Mouse (Mus musculus) midbrain, embryonic 12.5 days (tissue): Measurements from ENCODE around the gene Gin1. TPM values are rescaled to one million over a fixed set of nuclear protein-coding genes. Genes with fewer than 3 reads are reported as not detected.
A peak's percentile ranks its signal among the peaks of the same experiment; 100 is the strongest.

Experiments used
- ATAC-seq: fragments of 200-750 bp; cut with Nextera tagmentation; 2 replicates; pipeline ENCODE4 v1.8.0; 2017; ENCODE audit warnings: low read depth, moderate TSS enrichment, moderate library complexity; ENCODE audit not compliant: low FRiP score
- H3K27ac ChIP-seq: fragments of 300-500 bp; sonication (generic); replicated peaks from 2 replicates; pipeline ENCODE4 v1.5.1; 2016; ENCODE audit warnings: mild to moderate bottlenecking
- H3K27me3 ChIP-seq: fragments of 300-500 bp; sonication (generic); 2 replicates; pipeline ENCODE4 v1.6.1; 2016; ENCODE audit warnings: mild to moderate bottlenecking
- H3K36me3 ChIP-seq: fragments of 300-500 bp; sonication (generic); 2 replicates; pipeline ENCODE4 v1.6.1; 2016
- H3K4me1 ChIP-seq: fragments of 300-500 bp; sonication (generic); 2 replicates; pipeline ENCODE4 v1.6.1; 2016
- H3K4me2 ChIP-seq: fragments of 300-500 bp; sonication (generic); replicated peaks from 2 replicates; pipeline ENCODE4 v1.6.1; 2016; ENCODE audit warnings: mild to moderate bottlenecking, moderate library complexity
- H3K4me3 ChIP-seq: fragments of 300-500 bp; sonication (generic); 2 replicates; pipeline ENCODE4 v1.5.1; 2016; ENCODE audit warnings: mild to moderate bottlenecking
- H3K9ac ChIP-seq: fragments of 300-500 bp; sonication (generic); replicated peaks from 2 replicates; pipeline ENCODE4 v1.6.1; 2016; ENCODE audit warnings: mild to moderate bottlenecking, moderate library complexity
- H3K9me3 ChIP-seq: fragments of 300-500 bp; sonication (generic); 2 replicates; pipeline ENCODE4 v1.6.1; 2016; ENCODE audit warnings: mild to moderate bottlenecking
- WGBS: fragments of 180-500 bp; shearing (Covaris S2); methylation state at CpG from one replicate; pipeline ENCODE4 v1.1.7; 2016; 5-methylcytosine and 5-hydroxymethylcytosine counted together
- polyA plus RNA-seq: library from polyadenylated mRNA; unstranded; fragments of >200 nt; fragmentation: Nextera tagmentation; extraction: Ambion mirVana; gene quantifications from 2 replicates; pipeline ENCODE4 v1.2.1, GENCODE M21; 2016

Gene Gin1
- polyA plus RNA-seq, result 19.3 and 19.4 TPM in 2 replicates

DNA sequence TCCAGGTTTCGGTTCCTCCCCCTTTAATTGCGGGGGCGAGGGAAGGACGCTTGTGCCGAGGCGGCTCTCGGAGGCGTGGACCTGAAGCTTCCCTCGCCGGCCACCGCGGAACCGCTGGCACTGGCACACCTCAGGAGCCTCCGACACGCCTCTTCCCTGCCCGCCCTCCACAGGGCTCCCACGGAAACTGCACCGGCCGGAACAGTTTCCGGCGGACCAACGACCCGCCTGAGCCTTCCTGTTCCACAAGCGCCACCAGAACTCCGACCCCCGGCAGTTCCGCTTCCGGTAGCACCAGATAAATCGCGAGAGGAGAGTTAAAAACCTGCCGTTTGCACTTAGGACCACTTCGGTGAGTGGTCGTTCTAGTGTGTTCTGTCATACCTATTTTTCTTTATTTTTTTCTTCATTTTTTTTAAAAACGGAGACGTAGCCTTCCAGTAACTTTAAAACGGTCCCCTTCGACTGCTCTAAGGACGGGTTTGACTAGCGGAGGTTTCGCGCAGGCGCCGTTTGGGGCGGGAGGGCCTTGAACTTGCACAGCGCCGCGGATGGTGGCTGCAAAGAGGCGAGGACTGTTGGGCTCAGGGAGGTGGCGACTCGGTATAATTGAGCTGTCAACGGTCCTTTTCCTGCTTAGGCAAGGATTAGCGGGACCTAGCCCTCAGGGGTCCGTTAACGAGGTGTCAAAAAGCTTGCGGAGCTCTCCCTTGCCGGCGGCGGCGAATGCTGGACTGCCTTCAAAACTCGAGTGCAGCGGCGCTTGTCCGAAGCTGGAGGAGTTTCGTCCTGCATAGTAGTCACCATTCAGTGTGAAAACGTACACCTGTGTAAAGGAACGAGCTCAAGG is at the start of gene Gin1, which contains the start of gene Ppip5k2:
TSS of gene Gin1 (plus strand) at position 269 of the 850 bp plus-strand sequence.
TSS of gene Ppip5k2 (minus strand) at position 508 of the 850 bp plus-strand sequence.
- Histone ChIP-seq H3K27ac (peak within 1 kb of the TSS; percentile 85), H3K4me2 (peak within 1 kb of the TSS; percentile 79), H3K4me3 (peak within 1 kb of the TSS; percentile 90), H3K27me3 (no peaks in the 10 kb centered on the region), H3K4me1 (peaks cover 22% of the 10 kb centered on the region; the same call in 1 of the 2 replicates), H3K36me3 (no peaks in the 10 kb centered on the region), H3K9ac (peak within 1 kb of the TSS; percentile 88), H3K9me3 (no peaks in the 10 kb centered on the region)
- peak; percentile 98 for ATAC-seq
- WGBS, result under 1% methylated on average over 66 of the region's 66 CpGs

DNA sequence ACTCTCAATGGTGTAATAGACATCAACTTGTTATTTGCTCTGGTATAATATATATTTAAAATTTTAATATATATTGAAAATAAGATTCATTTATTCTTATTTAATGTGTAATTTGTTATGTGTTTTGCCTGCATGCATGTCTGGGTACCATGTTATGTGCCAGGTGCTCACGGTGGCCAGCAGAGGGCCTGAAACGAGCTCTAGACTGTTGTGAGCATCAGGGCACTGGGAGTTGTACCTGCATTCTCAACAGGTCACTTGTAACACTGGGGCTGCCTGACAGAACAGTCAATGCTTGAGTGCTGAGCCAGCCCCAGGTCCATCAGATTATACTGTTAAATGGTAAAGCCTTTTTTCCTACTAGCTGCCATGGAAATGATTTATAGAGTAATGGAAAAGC is 43.2 kb upstream of the Gin1 start:
- Histone ChIP-seq H3K4me2 (no peak overlapping the region), H3K9me3 (no peaks in the 10 kb centered on the region), H3K9ac (no peak overlapping the region), H3K36me3 (peaks cover 30% of the 10 kb centered on the region), H3K27me3 (no peaks in the 10 kb centered on the region), H3K4me1 (no peaks in the 10 kb centered on the region), H3K27ac (no peak overlapping the region), H3K4me3 (no peak overlapping the region)
- ATAC-seq, result no peak
- WGBS, result 80% methylated on average over 2 of the region's 2 CpGs

GRCm38 (mm10) chr1:97729339-97729738 is 40.6 kb upstream of the Gin1 start:
- Histone ChIP-seq H3K27ac (no peak overlapping the region), H3K27me3 (no peaks in the 10 kb centered on the region), H3K4me2 (no peak overlapping the region), H3K36me3 (peaks cover 29% of the 10 kb centered on the region), H3K9ac (no peak overlapping the region), H3K9me3 (no peaks in the 10 kb centered on the region), H3K4me1 (no peaks in the 10 kb centered on the region), H3K4me3 (no peak overlapping the region)
- ATAC-seq, result no peak
- WGBS, result 71% methylated on average over 1 of the region's 1 CpGs

- no peak overlapping the region for H3K9ac ChIP-seq
- no peaks in the 10 kb centered on the region for H3K27me3 ChIP-seq
- no peak for ATAC-seq
- no peak overlapping the region for H3K27ac ChIP-seq
- H3K36me3 ChIP-seq, result peaks cover 56% of the 10 kb centered on the region
- H3K4me2 ChIP-seq, result no peak overlapping the region
- WGBS, result 100% methylated on average over 1 of the region's 1 CpGs
- H3K4me3 ChIP-seq, result no peak overlapping the region
- H3K4me1 ChIP-seq, result no peaks in the 10 kb centered on the region
- H3K9me3 ChIP-seq, result no peaks in the 10 kb centered on the region
These were observed 26.9 kb upstream of the Gin1 start for GRCm38 (mm10) chr1:97743063-97743462.

GRCm38 (mm10) chr1:97745712-97746111 is 24.3 kb upstream of the Gin1 start:
- H3K4me2 ChIP-seq, result no peak overlapping the region
- peaks cover 55% of the 10 kb centered on the region for H3K36me3 ChIP-seq
- no peaks in the 10 kb centered on the region for H3K9me3 ChIP-seq
- no peaks in the 10 kb centered on the region for H3K27me3 ChIP-seq
- no peak overlapping the region for H3K27ac ChIP-seq
- ATAC-seq, result no peak
- H3K4me1 ChIP-seq, result no peaks in the 10 kb centered on the region
- H3K4me3 ChIP-seq, result no peak overlapping the region
- H3K9ac ChIP-seq, result no peak overlapping the region
- WGBS, result 88% methylated on average over 4 of the region's 4 CpGs

GRCm38 (mm10) chr1:97746261-97746660 is 23.7 kb upstream of the Gin1 start:
- Histone ChIP-seq H3K4me1 (no peaks in the 10 kb centered on the region), H3K4me3 (no peak overlapping the region), H3K9ac (no peak overlapping the region), H3K9me3 (no peaks in the 10 kb centered on the region), H3K4me2 (no peak overlapping the region), H3K27ac (no peak overlapping the region), H3K27me3 (no peaks in the 10 kb centered on the region), H3K36me3 (peaks cover 55% of the 10 kb centered on the region)
- no peak for ATAC-seq
- WGBS, result 93% methylated on average over 7 of the region's 7 CpGs

DNA sequence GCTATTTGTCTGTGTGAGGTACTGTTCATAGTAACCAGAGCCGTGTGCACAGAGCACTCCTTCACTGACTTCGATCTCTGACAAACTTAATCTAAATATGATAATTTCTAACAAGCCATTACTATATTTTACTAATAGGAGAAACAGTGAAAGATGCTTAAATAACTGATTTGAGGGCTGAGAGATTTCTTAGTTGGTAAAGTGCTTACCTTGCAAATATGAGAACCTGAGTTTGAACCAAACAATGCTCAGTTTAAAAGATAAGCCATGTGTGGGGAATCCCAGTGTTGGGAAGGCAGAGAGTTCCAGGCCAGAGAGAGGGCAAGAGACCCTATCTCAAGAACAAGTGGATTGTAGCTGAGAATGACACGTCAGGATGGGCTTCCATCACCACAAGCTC is 21.8 kb upstream of the Gin1 start:
- Histone ChIP-seq H3K4me2 (no peak overlapping the region), H3K27ac (no peak overlapping the region), H3K9ac (no peak overlapping the region), H3K4me1 (no peaks in the 10 kb centered on the region), H3K27me3 (no peaks in the 10 kb centered on the region), H3K36me3 (peaks cover 58% of the 10 kb centered on the region), H3K4me3 (no peak overlapping the region), H3K9me3 (no peaks in the 10 kb centered on the region)
- no peak for ATAC-seq
- 87% methylated on average over 3 of the region's 3 CpGs for WGBS

GRCm38 (mm10) chr1:97753216-97753615 is 16.8 kb upstream of the Gin1 start:
- ATAC-seq, result no peak
- no peak overlapping the region for H3K27ac ChIP-seq
- no peak overlapping the region for H3K9ac ChIP-seq
- no peaks in the 10 kb centered on the region for H3K27me3 ChIP-seq
- H3K36me3 ChIP-seq, result peaks cover 41% of the 10 kb centered on the region
- no peak overlapping the region for H3K4me3 ChIP-seq
- H3K4me2 ChIP-seq, result no peak overlapping the region
- H3K9me3 ChIP-seq, result no peaks in the 10 kb centered on the region
- no peaks in the 10 kb centered on the region for H3K4me1 ChIP-seq

GRCm38 (mm10) chr1:97754392-97754791 is 15.6 kb upstream of the Gin1 start:
- Histone ChIP-seq H3K9me3 (no peaks in the 10 kb centered on the region), H3K4me2 (no peak overlapping the region), H3K27ac (no peak overlapping the region), H3K27me3 (no peaks in the 10 kb centered on the region), H3K36me3 (peaks cover 35% of the 10 kb centered on the region), H3K9ac (no peak overlapping the region), H3K4me3 (no peak overlapping the region), H3K4me1 (no peaks in the 10 kb centered on the region)
- ATAC-seq, result no peak
- 83% methylated on average over 4 of the region's 4 CpGs for WGBS

DNA sequence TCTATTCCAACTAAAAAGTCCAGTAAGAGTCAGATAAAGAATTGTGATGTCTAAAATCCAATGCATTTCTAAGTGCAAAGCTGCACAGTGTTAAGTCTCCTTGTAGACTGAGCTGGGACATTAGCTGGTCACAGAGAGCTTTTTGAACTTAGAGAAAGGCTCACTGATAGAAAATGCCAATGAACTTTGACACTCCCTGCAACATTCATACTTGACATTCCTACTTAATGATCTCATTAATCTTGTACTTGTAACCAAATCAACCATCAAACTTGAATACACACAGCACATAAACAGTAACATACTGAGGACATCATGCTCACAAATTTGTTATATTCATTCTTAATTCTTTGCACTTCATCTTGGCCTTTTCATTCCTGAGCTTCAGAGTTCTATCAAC is 10.1 kb upstream of the Gin1 start:
- no peak overlapping the region for H3K4me2 ChIP-seq
- peaks cover 8% of the 10 kb centered on the region for H3K36me3 ChIP-seq
- ATAC-seq, result no peak
- H3K27ac ChIP-seq, result no peak overlapping the region
- no peaks in the 10 kb centered on the region for H3K4me1 ChIP-seq
- no peak overlapping the region for H3K4me3 ChIP-seq
- H3K9ac ChIP-seq, result no peak overlapping the region
- no peaks in the 10 kb centered on the region for H3K27me3 ChIP-seq
- no peaks in the 10 kb centered on the region for H3K9me3 ChIP-seq

- 83% methylated on average over 7 of the region's 7 CpGs for WGBS
- Histone ChIP-seq H3K27me3 (no peaks in the 10 kb centered on the region), H3K4me3 (no peak overlapping the region), H3K36me3 (peaks cover under 1% of the 10 kb centered on the region; the same call in 1 of the 2 replicates), H3K27ac (no peak overlapping the region), H3K4me2 (no peak overlapping the region), H3K4me1 (no peaks in the 10 kb centered on the region), H3K9ac (no peak overlapping the region), H3K9me3 (no peaks in the 10 kb centered on the region)
- ATAC-seq, result no peak
These were observed 9.4 kb upstream of the Gin1 start for GRCm38 (mm10) chr1:97760598-97760997.

DNA sequence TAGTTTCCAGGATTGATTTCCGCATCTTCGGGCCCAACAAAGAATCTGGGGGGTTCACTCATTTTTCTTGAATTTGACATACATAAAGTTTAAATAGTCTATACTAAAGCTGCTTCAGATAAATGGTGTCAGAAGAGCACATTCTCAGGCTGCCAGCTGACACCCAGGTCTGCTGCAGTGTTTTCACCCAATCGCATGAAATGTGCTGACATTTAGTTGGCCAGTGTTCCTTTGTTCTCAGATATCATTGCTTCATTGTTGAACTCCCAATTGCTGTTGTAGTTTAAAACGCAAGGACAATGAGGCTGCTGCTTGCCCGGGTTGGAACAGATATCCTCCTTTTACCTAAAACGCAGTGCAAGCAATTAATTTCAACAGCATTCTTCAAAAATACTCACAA is 8.5 kb upstream of the Gin1 start:
- Histone ChIP-seq H3K4me3 (no peak overlapping the region), H3K4me2 (no peak overlapping the region), H3K27ac (no peak overlapping the region), H3K27me3 (no peaks in the 10 kb centered on the region), H3K36me3 (no peaks in the 10 kb centered on the region; the same call in 1 of the 2 replicates), H3K9ac (no peak overlapping the region), H3K4me1 (no peaks in the 10 kb centered on the region), H3K9me3 (no peaks in the 10 kb centered on the region)
- no peak for ATAC-seq
- 85% methylated on average over 6 of the region's 6 CpGs for WGBS
